Mouse (Mus musculus) liver, embryonic 12.5 days (tissue): ENCODE data around the gene Aspdh. TPM values are rescaled to one million over a fixed set of nuclear protein-coding genes. Genes with fewer than 3 reads are reported as not detected.

Source experiments
- ATAC-seq: fragments of 200-750 bp; cut with Nextera tagmentation; 2 replicates; pipeline ENCODE4 v1.8.0; 2017; ENCODE audit warnings: moderate number of reproducible peaks, mild to moderate bottlenecking, moderate library complexity
- H3K27ac ChIP-seq: fragments of 300-500 bp; sonication (generic); 2 replicates; pipeline ENCODE4 v1.5.1; 2016; ENCODE audit warnings: mild to moderate bottlenecking
- H3K27me3 ChIP-seq: fragments of 300-500 bp; sonication (generic); replicated peaks from 2 replicates; pipeline ENCODE4 v1.6.1; 2016; ENCODE audit warnings: mild to moderate bottlenecking, moderate library complexity
- H3K36me3 ChIP-seq: fragments of 300-500 bp; sonication (generic); 2 replicates; pipeline ENCODE4 v1.6.1; 2016; ENCODE audit warnings: mild to moderate bottlenecking, moderate library complexity
- H3K4me1 ChIP-seq: fragments of 300-500 bp; sonication (generic); 2 replicates; pipeline ENCODE4 v1.6.1; 2016
- H3K4me2 ChIP-seq: fragments of 300-500 bp; sonication (generic); 2 replicates; pipeline ENCODE4 v1.6.1; 2016; ENCODE audit warnings: mild to moderate bottlenecking, moderate library complexity
- H3K4me3 ChIP-seq: fragments of 300-500 bp; sonication (generic); 2 replicates; pipeline ENCODE4 v1.5.1; 2016; ENCODE audit warnings: mild to moderate bottlenecking, moderate library complexity
- H3K9ac ChIP-seq: fragments of 300-500 bp; sonication (generic); 2 replicates; pipeline ENCODE4 v1.6.1; 2016; ENCODE audit warnings: mild to moderate bottlenecking, moderate library complexity
- H3K9me3 ChIP-seq: fragments of 300-500 bp; sonication (generic); replicated peaks from 2 replicates; pipeline ENCODE4 v1.6.1; 2016; ENCODE audit warnings: mild to moderate bottlenecking, moderate library complexity
- WGBS: fragments of 180-500 bp; shearing (Covaris S2); methylation state at CpG from one replicate; pipeline ENCODE4 v1.1.7; 2016; ENCODE audit not compliant: insufficient replicate concordance; 5-methylcytosine and 5-hydroxymethylcytosine counted together
- polyA plus RNA-seq: library from polyadenylated mRNA; unstranded; fragments of >200 nt; fragmentation: Nextera tagmentation; extraction: Ambion mirVana; gene quantifications from 2 replicates; pipeline ENCODE4 v1.2.1, GENCODE M21; 2016

The Aspdh gene
- polyA plus RNA-seq, 1 experiment from 2014 or later = 6.4 TPM

GRCm38 (mm10) chr7:44437933-44438332 is 27.3 kb upstream of the Aspdh start:
- WGBS = 63% methylated on average over 8 of the region's 8 CpGs
- no peak overlapping the region for H3K4me3 ChIP-seq
- H3K27ac ChIP-seq = no peak overlapping the region
- no peaks in the 10 kb centered on the region for H3K9me3 ChIP-seq
- H3K27me3 ChIP-seq = peaks cover 95% of the 10 kb centered on the region
- no peak overlapping the region for H3K9ac ChIP-seq
- H3K4me2 ChIP-seq = no peak overlapping the region
- no peaks in the 10 kb centered on the region for H3K36me3 ChIP-seq
- ATAC-seq = no peak
- peaks cover 38% of the 10 kb centered on the region for H3K4me1 ChIP-seq

GRCm38 (mm10) chr7:44439696-44440095 is 25.5 kb upstream of the Aspdh start:
- WGBS = 59% methylated on average over 2 of the region's 2 CpGs
- no peak overlapping the region for H3K9ac ChIP-seq
- H3K4me2 ChIP-seq = no peak overlapping the region
- peaks cover 25% of the 10 kb centered on the region for H3K4me1 ChIP-seq
- ATAC-seq = no peak
- peaks cover 97% of the 10 kb centered on the region for H3K27me3 ChIP-seq
- no peaks in the 10 kb centered on the region for H3K9me3 ChIP-seq
- H3K4me3 ChIP-seq = no peak overlapping the region
- no peak overlapping the region for H3K27ac ChIP-seq
- H3K36me3 ChIP-seq = no peaks in the 10 kb centered on the region

GRCm38 (mm10) chr7:44440479-44440878 is 24.7 kb upstream of the Aspdh start:
- H3K36me3 ChIP-seq = no peaks in the 10 kb centered on the region
- no peak for ATAC-seq
- H3K27me3 ChIP-seq = peaks cover 97% of the 10 kb centered on the region
- H3K9ac ChIP-seq = no peak overlapping the region
- no peak overlapping the region for H3K27ac ChIP-seq
- H3K4me3 ChIP-seq = no peak overlapping the region
- no peaks in the 10 kb centered on the region for H3K9me3 ChIP-seq
- WGBS = 73% methylated on average over 1 of the region's 1 CpGs
- no peak overlapping the region for H3K4me2 ChIP-seq
- peaks cover 22% of the 10 kb centered on the region for H3K4me1 ChIP-seq

- H3K9ac ChIP-seq = no peak overlapping the region
- no peak overlapping the region for H3K27ac ChIP-seq
- no peaks in the 10 kb centered on the region for H3K36me3 ChIP-seq
- no peak overlapping the region for H3K4me3 ChIP-seq
- H3K4me1 ChIP-seq = peaks cover 17% of the 10 kb centered on the region
- no peaks in the 10 kb centered on the region for H3K9me3 ChIP-seq
- H3K27me3 ChIP-seq = peaks cover 97% of the 10 kb centered on the region
- WGBS = 0% methylated on average over 1 of the region's 1 CpGs
- H3K4me2 ChIP-seq = no peak overlapping the region
- ATAC-seq = no peak
Observed at GRCm38 (mm10) chr7:44441180-44441579, 24.0 kb upstream of the Aspdh start.

- no peak overlapping the region for H3K27ac ChIP-seq
- no peak for ATAC-seq
- H3K4me2 ChIP-seq = peak overlapping the region; percentile 14
- H3K27me3 ChIP-seq = peaks cover 97% of the 10 kb centered on the region
- H3K36me3 ChIP-seq = no peaks in the 10 kb centered on the region
- H3K4me1 ChIP-seq = peaks cover 12% of the 10 kb centered on the region
- no peak overlapping the region for H3K4me3 ChIP-seq
- WGBS = 3% methylated on average over 10 of the region's 14 CpGs
- no peaks in the 10 kb centered on the region for H3K9me3 ChIP-seq
- no peak overlapping the region for H3K9ac ChIP-seq
Observed at GRCm38 (mm10) chr7:44441648-44442109, 23.5 kb upstream of the Aspdh start.

GRCm38 (mm10) chr7:44442407-44442821 is 22.8 kb upstream of the Aspdh start:
- ATAC-seq = no peak
- H3K4me1 ChIP-seq = 0 out of 2 replicates have a peak, but pooled peaks cover 7% of the 10 kb centered on the region
- WGBS = 4% methylated on average over 14 of the region's 14 CpGs
- no peak overlapping the region for H3K4me3 ChIP-seq
- no peaks in the 10 kb centered on the region for H3K9me3 ChIP-seq
- no peaks in the 10 kb centered on the region for H3K36me3 ChIP-seq
- no peak overlapping the region for H3K9ac ChIP-seq
- no peak overlapping the region for H3K27ac ChIP-seq
- H3K4me2 ChIP-seq = peak overlapping the region; percentile 14
- H3K27me3 ChIP-seq = peaks cover 97% of the 10 kb centered on the region

GRCm38 (mm10) chr7:44443268-44444173 is 21.7 kb upstream of the Aspdh start:
- no peaks in the 10 kb centered on the region for H3K9me3 ChIP-seq
- peaks cover 97% of the 10 kb centered on the region for H3K27me3 ChIP-seq
- H3K4me2 ChIP-seq = no peak overlapping the region
- H3K4me1 ChIP-seq = 0 out of 2 replicates have a peak, but pooled peaks cover 7% of the 10 kb centered on the region
- no peaks in the 10 kb centered on the region for H3K36me3 ChIP-seq
- ATAC-seq = no peak
- H3K27ac ChIP-seq = no peak overlapping the region
- 12% methylated on average over 20 of the region's 20 CpGs for WGBS
- no peak overlapping the region for H3K9ac ChIP-seq
- no peak overlapping the region for H3K4me3 ChIP-seq

- H3K27ac ChIP-seq = no peak overlapping the region
Observed at GRCm38 (mm10) chr7:44444886-44445527, 20.2 kb upstream of the Aspdh start.

GRCm38 (mm10) chr7:44445528-44445923 is 19.7 kb upstream of the Aspdh start:
- H3K4me2 ChIP-seq = no peak overlapping the region
- H3K27ac ChIP-seq = no peak overlapping the region
- ATAC-seq = no peak
- H3K27me3 ChIP-seq = peaks cover 93% of the 10 kb centered on the region
- WGBS = 10% methylated on average over 7 of the region's 7 CpGs
- no peak overlapping the region for H3K4me3 ChIP-seq
- no peaks in the 10 kb centered on the region for H3K9me3 ChIP-seq
- 0 out of 2 replicates have a peak, but pooled peaks cover 7% of the 10 kb centered on the region for H3K4me1 ChIP-seq
- no peaks in the 10 kb centered on the region for H3K36me3 ChIP-seq
- H3K9ac ChIP-seq = no peak overlapping the region

More at GRCm38 (mm10) chr7:44444886-44445527, 20.2 kb upstream of the Aspdh start:
- H3K36me3 ChIP-seq = no peaks in the 10 kb centered on the region
- no peak overlapping the region for H3K4me2 ChIP-seq
- H3K4me3 ChIP-seq = no peak overlapping the region
- 11% methylated on average over 29 of the region's 29 CpGs for WGBS
- ATAC-seq = no peak
- H3K9ac ChIP-seq = no peak overlapping the region
- peaks cover 98% of the 10 kb centered on the region for H3K27me3 ChIP-seq
- 0 out of 2 replicates have a peak, but pooled peaks cover 7% of the 10 kb centered on the region for H3K4me1 ChIP-seq
- H3K9me3 ChIP-seq = no peaks in the 10 kb centered on the region

GRCm38 (mm10) chr7:44446070-44446855 is 18.9 kb upstream of the Aspdh start:
- 0 out of 2 replicates have a peak, but pooled peaks cover 7% of the 10 kb centered on the region for H3K4me1 ChIP-seq
- H3K4me2 ChIP-seq = no peak overlapping the region
- H3K36me3 ChIP-seq = no peaks in the 10 kb centered on the region
- 34% methylated on average over 12 of the region's 12 CpGs for WGBS
- H3K4me3 ChIP-seq = no peak overlapping the region
- H3K27me3 ChIP-seq = peaks cover 88% of the 10 kb centered on the region
- no peaks in the 10 kb centered on the region for H3K9me3 ChIP-seq
- ATAC-seq = no peak
- no peak overlapping the region for H3K27ac ChIP-seq
- H3K9ac ChIP-seq = no peak overlapping the region

- ATAC-seq = no peak
- no peak overlapping the region for H3K27ac ChIP-seq
- H3K4me3 ChIP-seq = no peak overlapping the region
- H3K36me3 ChIP-seq = no peaks in the 10 kb centered on the region
- no peak overlapping the region for H3K9ac ChIP-seq
- H3K27me3 ChIP-seq = peaks cover 67% of the 10 kb centered on the region
- no peak overlapping the region for H3K4me2 ChIP-seq
- H3K9me3 ChIP-seq = no peaks in the 10 kb centered on the region
- H3K4me1 ChIP-seq = peaks cover 10% of the 10 kb centered on the region
- WGBS = 12% methylated on average over 3 of the region's 3 CpGs
Observed at GRCm38 (mm10) chr7:44453256-44453655, 11.9 kb upstream of the Aspdh start.
